Mouse (Mus musculus): ENCODE data around the gene Magi1. TPM values are rescaled to one million over a fixed set of nuclear protein-coding genes. Genes with fewer than 3 reads are reported as not detected.

Gene Magi1
- total and polyA plus RNA-seq, 2 experiments from 2014 or later = 27.6 to 45.4 TPM

- no peak for DNase-seq (ENCODE audit: low spot score)
- ATAC-seq (ENCODE audit: low FRiP score) = no peak
- 97% methylated on average over 2 of the region's 2 CpGs for WGBS
- no peaks in the 10 kb centered on the region for H3K9me3 ChIP-seq (ENCODE audit: low read length)
- no peak overlapping the region for H3K9ac ChIP-seq (replicated peaks; ENCODE audit: low read length, poor library complexity, severe bottlenecking)
- H3K27me3 ChIP-seq (ENCODE audit: insufficient read depth, low read length) = no peaks in the 10 kb centered on the region
- no peaks in the 10 kb centered on the region for H3K4me1 ChIP-seq (ENCODE audit: insufficient read depth, low read length)
- no peaks in the 10 kb centered on the region for H3K36me3 ChIP-seq (ENCODE audit: insufficient read depth, low read length)
- H3K4me3 ChIP-seq (ENCODE audit: low read depth, low read length) = no peak overlapping the region
- no peak for TF ChIP-seq CTCF (IDR thresholded peaks at IDR 0.05)
- H3K27ac ChIP-seq (ENCODE audit: low read depth, low read length) = no peak overlapping the region
- no peak overlapping the region for H3K4me2 ChIP-seq (ENCODE audit: low read depth, low read length, poor library complexity, severe bottlenecking)
Measured at GRCm38 (mm10) chr6:94199696-94200095, 84.0 kb downstream of the Magi1 start.

DNA sequence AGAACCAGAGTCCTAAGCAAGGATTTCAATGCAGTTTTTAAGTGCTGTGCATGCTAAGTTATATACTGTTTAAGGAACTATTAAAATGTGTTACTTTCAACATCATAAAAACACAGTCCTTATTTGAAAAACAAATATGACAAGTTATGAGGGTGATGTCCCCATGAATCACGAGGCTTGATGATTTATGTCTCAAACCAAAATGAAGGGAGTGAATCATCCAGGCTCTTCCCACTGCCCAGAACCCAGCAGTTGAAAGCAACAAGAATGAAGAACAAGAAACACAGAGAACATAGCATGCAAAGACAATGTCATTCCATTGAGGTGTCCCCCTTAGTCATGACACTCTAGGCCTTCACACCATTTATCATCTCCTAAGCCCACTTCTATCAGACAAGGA is 85.9 kb downstream of the Magi1 start:
- no peak overlapping the region for H3K9ac ChIP-seq (replicated peaks; ENCODE audit: low read length, poor library complexity, severe bottlenecking)
- no peak overlapping the region for H3K4me3 ChIP-seq (ENCODE audit: low read depth, low read length)
- no peaks in the 10 kb centered on the region for H3K27me3 ChIP-seq (ENCODE audit: insufficient read depth, low read length)
- no peaks in the 10 kb centered on the region for H3K4me1 ChIP-seq (ENCODE audit: insufficient read depth, low read length)
- TF ChIP-seq CTCF (IDR thresholded peaks at IDR 0.05) = no peak
- no peaks in the 10 kb centered on the region for H3K36me3 ChIP-seq (ENCODE audit: insufficient read depth, low read length)
- no peak overlapping the region for H3K27ac ChIP-seq (ENCODE audit: low read depth, low read length)
- H3K4me2 ChIP-seq (ENCODE audit: low read depth, low read length, poor library complexity, severe bottlenecking) = no peak overlapping the region
- ATAC-seq (ENCODE audit: low FRiP score) (no peak), DNase-seq (ENCODE audit: low spot score) (no peak)
- 84% methylated on average over 1 of the region's 1 CpGs for WGBS
- no peaks in the 10 kb centered on the region for H3K9me3 ChIP-seq (ENCODE audit: low read length)

GRCm38 (mm10) chr6:94195303-94195911 is 88.3 kb downstream of the Magi1 start:
- Histone ChIP-seq H3K9ac (replicated peaks; ENCODE audit: low read length, poor library complexity, severe bottlenecking) (no peak overlapping the region), H3K9me3 (ENCODE audit: low read length) (no peaks in the 10 kb centered on the region), H3K4me1 (ENCODE audit: insufficient read depth, low read length) (no peaks in the 10 kb centered on the region), H3K27ac (ENCODE audit: low read depth, low read length) (no peak overlapping the region), H3K27me3 (ENCODE audit: insufficient read depth, low read length) (no peaks in the 10 kb centered on the region), H3K4me3 (ENCODE audit: low read depth, low read length) (no peak overlapping the region), H3K36me3 (ENCODE audit: insufficient read depth, low read length) (no peaks in the 10 kb centered on the region), H3K4me2 (ENCODE audit: low read depth, low read length, poor library complexity, severe bottlenecking) (no peak overlapping the region)
- no peak for ATAC-seq (ENCODE audit: low FRiP score)
- TF ChIP-seq CTCF (IDR thresholded peaks at IDR 0.05) = no peak
- 90% methylated on average over 14 of the region's 14 CpGs for WGBS
- DNase-seq (ENCODE audit: low spot score) = no peak

DNA sequence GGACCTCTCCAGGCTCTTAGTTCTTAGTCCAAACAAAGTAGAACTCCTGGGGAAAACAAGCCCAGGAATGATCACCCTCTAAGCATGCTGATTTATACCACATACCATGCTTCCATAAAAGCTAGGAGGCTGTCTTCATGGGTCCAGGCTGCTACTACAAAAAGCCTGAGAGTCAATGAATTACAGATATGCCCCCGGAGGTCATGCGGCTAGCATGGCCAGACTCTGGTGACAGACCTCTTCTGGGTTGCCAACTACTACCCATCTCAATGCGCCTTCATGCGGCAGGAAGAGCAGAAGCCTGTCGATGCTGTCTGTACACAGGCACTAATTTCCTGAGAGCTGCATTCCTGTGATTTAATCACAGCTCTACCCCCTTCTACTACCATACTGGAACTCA is 92.9 kb downstream of the Magi1 start:
- Histone ChIP-seq H3K9ac (replicated peaks; ENCODE audit: low read length, poor library complexity, severe bottlenecking) (no peak overlapping the region), H3K9me3 (ENCODE audit: low read length) (no peaks in the 10 kb centered on the region), H3K4me3 (ENCODE audit: low read depth, low read length) (no peak overlapping the region), H3K36me3 (ENCODE audit: insufficient read depth, low read length) (no peaks in the 10 kb centered on the region), H3K27ac (ENCODE audit: low read depth, low read length) (no peak overlapping the region), H3K27me3 (ENCODE audit: insufficient read depth, low read length) (no peaks in the 10 kb centered on the region), H3K4me1 (ENCODE audit: insufficient read depth, low read length) (no peaks in the 10 kb centered on the region), H3K4me2 (ENCODE audit: low read depth, low read length, poor library complexity, severe bottlenecking) (no peak overlapping the region)
- no peak for ATAC-seq (ENCODE audit: low FRiP score)
- no peak for TF ChIP-seq CTCF (IDR thresholded peaks at IDR 0.05)
- 98% methylated on average over 5 of the region's 5 CpGs for WGBS
- DNase-seq (ENCODE audit: low spot score) = no peak

DNA sequence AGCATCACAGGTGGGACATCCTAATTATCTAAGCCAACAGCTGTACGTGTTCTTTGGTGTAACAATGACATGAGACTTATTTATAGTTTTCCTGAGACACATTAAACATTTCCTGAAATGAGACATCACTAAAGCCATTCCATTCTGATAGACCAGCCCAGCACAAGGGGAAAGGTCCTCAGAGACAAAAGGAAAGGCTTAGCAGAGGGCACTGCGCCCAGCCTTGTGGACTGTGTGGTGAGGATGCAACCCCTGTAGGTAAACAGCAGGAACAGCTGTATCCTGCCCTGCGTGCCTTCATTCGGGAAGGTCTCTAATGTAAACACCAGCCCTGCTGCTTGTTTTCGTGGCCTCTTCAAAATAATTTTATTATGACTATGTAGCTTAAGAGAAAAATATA is 94.3 kb downstream of the Magi1 start:
- ATAC-seq (ENCODE audit: low FRiP score) (no peak), DNase-seq (ENCODE audit: low spot score) (no peak)
- H3K4me1 ChIP-seq (ENCODE audit: insufficient read depth, low read length) = no peaks in the 10 kb centered on the region
- H3K9ac ChIP-seq (replicated peaks; ENCODE audit: low read length, poor library complexity, severe bottlenecking) = no peak overlapping the region
- H3K36me3 ChIP-seq (ENCODE audit: insufficient read depth, low read length) = no peaks in the 10 kb centered on the region
- H3K4me3 ChIP-seq (ENCODE audit: low read depth, low read length) = no peak overlapping the region
- WGBS = 72% methylated on average over 5 of the region's 5 CpGs
- TF ChIP-seq CTCF (IDR thresholded peaks at IDR 0.05) = no peak
- H3K4me2 ChIP-seq (ENCODE audit: low read depth, low read length, poor library complexity, severe bottlenecking) = no peak overlapping the region
- H3K27ac ChIP-seq (ENCODE audit: low read depth, low read length) = no peak overlapping the region
- no peaks in the 10 kb centered on the region for H3K9me3 ChIP-seq (ENCODE audit: low read length)
- no peaks in the 10 kb centered on the region for H3K27me3 ChIP-seq (ENCODE audit: insufficient read depth, low read length)

DNA sequence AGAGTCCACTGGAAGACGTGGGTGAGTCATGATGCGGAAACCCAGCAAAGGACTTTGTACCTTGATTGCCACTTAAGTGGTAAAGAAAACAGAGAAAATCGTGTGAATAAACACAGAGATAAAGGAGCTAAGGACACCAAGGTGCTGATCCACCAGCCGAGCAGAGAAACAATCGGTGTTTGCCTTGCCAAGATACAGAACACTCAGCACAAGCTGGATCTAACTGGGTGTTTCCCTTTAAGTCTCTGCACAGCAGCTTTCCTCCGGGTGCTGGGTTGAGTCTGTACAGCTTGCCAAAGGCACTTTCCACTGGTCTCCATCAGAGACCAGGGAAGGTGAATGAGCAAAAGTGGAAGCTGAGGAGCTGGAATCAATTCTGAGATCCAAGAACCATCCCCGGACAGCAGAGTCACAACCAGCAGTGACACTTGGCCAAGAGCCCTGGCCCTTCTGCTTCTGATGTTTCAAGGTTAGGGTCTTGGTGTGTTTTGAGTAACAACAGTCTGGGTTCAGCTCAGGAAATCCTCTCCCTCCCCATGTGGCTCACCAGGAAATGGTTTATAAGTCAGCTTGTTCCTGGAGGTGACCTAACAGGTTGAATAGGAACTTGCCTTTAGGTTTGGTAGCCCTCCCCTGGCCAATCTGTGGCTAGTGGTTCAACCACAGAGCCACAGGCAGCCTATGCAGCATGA is 96.9 kb downstream of the Magi1 start:
- no peak overlapping the region for H3K4me2 ChIP-seq (ENCODE audit: low read depth, low read length, poor library complexity, severe bottlenecking)
- no peak overlapping the region for H3K27ac ChIP-seq (ENCODE audit: low read depth, low read length)
- no peak for DNase-seq (ENCODE audit: low spot score)
- H3K36me3 ChIP-seq (ENCODE audit: insufficient read depth, low read length) = no peaks in the 10 kb centered on the region
- H3K9ac ChIP-seq (replicated peaks; ENCODE audit: low read length, poor library complexity, severe bottlenecking) = no peak overlapping the region
- ATAC-seq (ENCODE audit: low FRiP score) = no peak
- TF ChIP-seq CTCF (IDR thresholded peaks at IDR 0.05) = no peak
- H3K4me1 ChIP-seq (ENCODE audit: insufficient read depth, low read length) = no peaks in the 10 kb centered on the region
- H3K27me3 ChIP-seq (ENCODE audit: insufficient read depth, low read length) = no peaks in the 10 kb centered on the region
- H3K4me3 ChIP-seq (ENCODE audit: low read depth, low read length) = no peak overlapping the region
- H3K9me3 ChIP-seq (ENCODE audit: low read length) = no peaks in the 10 kb centered on the region
- 83% methylated on average over 7 of the region's 7 CpGs for WGBS

Measured in midbrain, postnatal 0 days (tissue).